Mouse (Mus musculus) lung, postnatal 36 days (tissue): ENCODE results near the gene Erf.
A peak's percentile ranks its signal among the peaks of the same experiment; 100 is the strongest.

Source experiments
- DNase-seq: peaks from one replicate; pipeline ENCODE4 v3.0.0; 2022; ENCODE audit warnings: mixed read lengths

Erf gene

GRCm38 (mm10) chr7:25237249-25238014 lies 13.1 kb downstream of the Erf start, which contains the start of gene Gsk3a:
Gene Gsk3a (minus strand): TSS chr7:25237851.
- DNase-seq, result peak; percentile 99

GRCm38 (mm10) chr7:25235526-25235925 lies 15.0 kb downstream of the Erf start:
- DNase-seq, result no peak

GRCm38 (mm10) chr7:25233061-25233460 lies 17.5 kb downstream of the Erf start:
- no peak for DNase-seq

GRCm38 (mm10) chr7:25232101-25232648 lies 18.4 kb downstream of the Erf start:
- no peak for DNase-seq

GRCm38 (mm10) chr7:25230690-25231285 lies 19.8 kb downstream of the Erf start:
- DNase-seq, result no peak

GRCm38 (mm10) chr7:25227523-25228300 lies 22.8 kb downstream of the Erf start:
- no peak for DNase-seq

GRCm38 (mm10) chr7:25222275-25222967 lies 28.1 kb downstream of the Erf start:
- no peak for DNase-seq

GRCm38 (mm10) chr7:25221102-25221883 lies 29.3 kb downstream of the Erf start, which contains the start of gene Zfp526:
Gene Zfp526 (plus strand): TSS chr7:25221425.
- DNase-seq, result peak; percentile 99

GRCm38 (mm10) chr7:25220457-25221101 lies 30.0 kb downstream of the Erf start, which contains the start of gene Dedd2:
Gene Dedd2 (minus strand): TSS chr7:25220615.
- DNase-seq, result peak; percentile 57

- DNase-seq, result peak; percentile 98
These were observed 30.7 kb downstream of the Erf start for GRCm38 (mm10) chr7:25219756-25220456.

GRCm38 (mm10) chr7:25219416-25219750 lies 31.2 kb downstream of the Erf start:
- DNase-seq, result no peak

- DNase-seq, result peak; percentile 47
These were observed 31.7 kb downstream of the Erf start for GRCm38 (mm10) chr7:25218705-25219415.

- peak; percentile 61 for DNase-seq
These were observed 32.7 kb downstream of the Erf start for GRCm38 (mm10) chr7:25217653-25218395.

GRCm38 (mm10) chr7:25214172-25214571 lies 36.4 kb downstream of the Erf start:
- DNase-seq, result no peak

GRCm38 (mm10) chr7:25213099-25213498 lies 37.5 kb downstream of the Erf start:
- no peak for DNase-seq

- DNase-seq, result no peak
These were observed 40.1 kb downstream of the Erf start for GRCm38 (mm10) chr7:25210482-25210881.

GRCm38 (mm10) chr7:25209161-25209622 lies 41.4 kb downstream of the Erf start:
- peak; percentile 53 for DNase-seq

- peak; percentile 63 for DNase-seq
These were observed 44.3 kb downstream of the Erf start for GRCm38 (mm10) chr7:25206094-25206830.
